Mouse (Mus musculus): ENCODE measurements at regions not wholly inside any gene's neighbourhood (a gene's known extent, or its start where the extent isn't known, plus 50 kb on each side); places are given as distances from the start of the nearest gene placed in this dataset.
A peak's percentile ranks its signal among the peaks of the same experiment; 100 is the strongest.

DNA sequence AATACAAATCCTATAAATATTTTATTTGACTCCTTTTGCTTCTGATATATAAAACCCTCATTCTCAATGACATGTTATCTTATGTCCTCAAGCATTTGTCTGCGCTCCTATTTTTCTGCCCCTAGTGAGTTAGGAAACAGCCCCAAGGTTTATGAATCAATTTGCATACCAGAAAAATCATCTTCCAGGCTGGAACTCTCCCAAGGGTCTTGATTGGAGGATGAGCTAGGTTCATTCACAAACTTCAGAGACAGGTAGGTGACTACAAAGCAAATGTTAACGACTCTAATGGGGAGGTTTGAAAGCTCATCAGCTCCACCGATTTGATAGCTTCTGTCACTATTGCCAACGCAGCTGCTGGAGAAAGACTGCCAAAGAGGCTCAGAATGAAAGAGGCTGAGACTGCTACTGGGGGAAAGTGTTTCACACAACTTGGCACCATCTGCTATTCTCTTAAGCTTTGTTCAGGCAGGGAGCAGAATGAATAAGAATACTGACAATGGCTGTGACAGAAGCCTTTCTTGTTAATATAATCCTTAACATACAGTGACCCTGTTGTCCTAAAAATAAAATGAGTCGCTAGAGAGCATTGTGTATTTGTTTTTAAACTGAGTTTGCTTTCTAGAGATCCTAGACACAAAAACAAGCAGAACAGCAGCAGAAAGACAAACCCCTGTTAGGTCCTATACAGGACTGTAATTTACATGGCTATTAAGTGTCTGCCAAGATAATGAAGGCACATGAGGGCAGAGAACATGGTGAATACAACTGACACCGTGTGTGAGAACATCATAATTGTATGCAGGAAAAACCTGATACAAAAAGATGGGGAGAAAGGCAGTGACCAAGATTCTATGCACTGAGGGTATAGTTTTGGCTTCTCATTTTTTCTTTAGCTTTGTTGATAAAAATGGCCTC is 843.4 kb downstream of the Cdh8 start:
- peak; percentile 63 for DNase-seq

DNA sequence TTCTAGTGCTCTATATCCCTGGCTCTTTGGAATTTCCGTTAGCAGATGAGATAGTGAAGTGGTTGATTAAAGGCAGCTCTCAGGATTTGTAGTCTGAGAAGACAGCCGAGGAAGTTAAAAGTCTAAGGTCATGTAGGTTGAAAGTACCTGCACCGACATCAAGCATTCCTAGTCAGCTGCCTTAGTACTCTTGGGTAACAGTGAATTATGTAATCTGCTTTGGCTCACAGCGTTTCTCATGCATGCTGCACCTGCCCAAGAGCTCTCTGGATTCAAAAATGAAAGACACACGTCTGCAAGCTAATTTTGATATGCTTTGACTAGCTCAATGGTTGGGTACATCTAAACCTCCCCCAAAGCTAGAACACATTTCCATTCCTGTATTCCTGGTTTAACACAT is 849.6 kb downstream of the Cdh8 start:
- no peak for DNase-seq

DNA sequence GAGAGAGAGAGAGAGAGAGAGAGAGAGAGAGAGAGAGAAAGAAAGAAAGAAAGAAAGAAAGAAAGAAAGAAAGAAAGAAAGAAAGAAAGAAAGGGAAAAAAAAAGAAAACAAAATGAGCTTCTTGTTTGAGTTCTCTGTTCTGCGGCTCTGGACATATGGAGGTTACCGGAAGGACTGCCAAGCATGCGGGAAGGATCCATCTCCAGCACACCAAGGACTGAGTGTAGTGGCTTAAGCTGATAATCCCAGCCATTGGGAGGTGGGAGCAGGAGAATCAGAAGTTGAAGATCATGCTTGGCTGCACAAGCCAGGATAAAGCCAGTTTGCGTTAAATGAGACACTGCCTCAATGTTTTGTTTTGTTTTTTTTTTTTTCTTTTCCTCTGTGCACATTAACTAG is 897.8 kb downstream of the Cdh8 start:
- DNase-seq, result peak; percentile 4

DNA sequence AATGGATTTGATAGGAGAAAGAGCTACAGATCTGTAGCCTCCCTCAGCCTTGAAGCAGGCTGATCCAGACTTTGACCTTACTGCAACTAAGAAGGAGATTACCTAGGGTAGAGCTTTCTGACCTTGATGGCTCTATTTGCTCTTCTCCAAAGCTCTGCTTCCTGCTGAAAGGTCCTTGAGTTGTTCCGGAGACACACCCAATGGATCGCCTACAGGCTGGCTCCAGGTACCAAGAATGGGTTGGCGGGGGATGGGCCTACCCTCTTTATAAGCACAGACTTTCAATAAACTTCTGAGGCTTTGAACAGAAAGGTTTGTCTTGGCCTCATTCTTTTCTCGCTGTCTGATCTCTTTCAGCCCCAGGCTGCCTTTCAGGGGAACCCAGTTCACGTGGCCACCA is 901.0 kb downstream of the Cdh8 start:
- no peak for DNase-seq

DNA sequence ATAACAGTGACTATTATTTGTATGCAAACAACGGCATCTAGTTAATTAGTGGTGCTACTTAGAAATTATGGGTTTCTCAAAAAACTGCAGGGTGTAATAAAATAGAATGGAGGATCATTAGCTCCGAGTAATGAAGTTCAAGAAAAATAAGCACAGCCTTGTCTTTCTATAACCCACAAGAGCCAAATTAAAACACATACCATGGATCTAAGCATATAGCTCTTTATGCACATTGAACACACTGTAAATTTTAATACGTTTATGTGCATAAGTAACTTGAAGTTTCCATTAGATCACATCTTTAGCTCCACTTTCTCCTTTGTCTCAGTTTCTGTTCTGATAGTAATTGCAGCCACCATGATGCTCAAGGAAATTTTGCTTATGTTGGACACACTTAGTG is 919.5 kb downstream of the Cdh8 start:
- DNase-seq, result no peak

DNA sequence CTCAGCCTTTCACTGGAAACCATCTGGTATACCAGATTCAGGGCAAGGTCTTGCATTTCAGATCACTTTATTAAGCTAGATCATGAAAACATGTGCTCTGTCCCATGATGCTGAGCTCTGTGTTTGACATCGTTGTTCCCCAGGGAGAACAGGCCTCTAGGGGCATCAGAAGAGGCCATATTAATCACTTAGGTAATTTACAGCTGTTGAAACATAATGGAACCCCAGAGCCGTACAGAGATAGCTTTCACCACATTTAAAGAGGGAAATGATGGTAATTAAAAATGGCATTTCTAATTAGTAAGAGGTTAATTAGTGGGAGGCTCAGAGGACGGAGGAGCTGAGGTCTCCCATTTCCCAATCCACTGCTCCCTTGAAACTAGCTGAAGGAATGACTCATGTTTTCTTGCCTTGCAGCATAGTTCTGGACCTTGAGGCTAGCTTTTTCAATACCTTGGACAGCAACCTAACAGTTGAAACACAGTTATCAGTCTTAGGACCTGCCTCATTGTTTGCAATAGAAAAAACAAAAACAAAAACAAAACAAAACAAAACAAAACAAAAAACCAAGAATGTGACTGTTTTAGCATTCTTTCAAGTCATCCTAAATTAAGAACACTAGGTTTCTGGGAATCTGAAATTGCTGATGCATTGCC is 952.8 kb downstream of the Cdh8 start:
- peak; percentile 88 for DNase-seq

DNA sequence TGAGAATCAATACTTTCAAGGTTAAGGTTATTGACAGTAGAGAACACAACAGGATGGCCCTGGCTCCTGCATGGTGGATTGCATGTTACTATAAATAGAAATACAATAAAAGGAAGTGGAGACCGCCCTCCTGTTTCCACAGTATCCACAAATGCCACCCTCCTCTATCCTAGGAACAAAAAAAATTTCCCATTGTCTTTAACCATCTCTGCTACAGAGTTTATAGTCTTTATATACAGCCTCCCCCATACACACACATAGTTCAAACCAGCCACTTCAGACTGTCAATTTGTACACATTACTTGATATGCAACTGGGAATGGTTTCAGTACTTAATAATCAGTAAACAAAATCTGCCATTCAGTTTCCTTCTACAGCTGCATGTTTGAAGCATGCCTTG is 960.7 kb downstream of the Cdh8 start:
- no peak for DNase-seq

Measured in retina, postnatal 1 day (tissue).